8 mouse cellular contexts compared by ENCODE assay signal in the genomic region with DNA sequence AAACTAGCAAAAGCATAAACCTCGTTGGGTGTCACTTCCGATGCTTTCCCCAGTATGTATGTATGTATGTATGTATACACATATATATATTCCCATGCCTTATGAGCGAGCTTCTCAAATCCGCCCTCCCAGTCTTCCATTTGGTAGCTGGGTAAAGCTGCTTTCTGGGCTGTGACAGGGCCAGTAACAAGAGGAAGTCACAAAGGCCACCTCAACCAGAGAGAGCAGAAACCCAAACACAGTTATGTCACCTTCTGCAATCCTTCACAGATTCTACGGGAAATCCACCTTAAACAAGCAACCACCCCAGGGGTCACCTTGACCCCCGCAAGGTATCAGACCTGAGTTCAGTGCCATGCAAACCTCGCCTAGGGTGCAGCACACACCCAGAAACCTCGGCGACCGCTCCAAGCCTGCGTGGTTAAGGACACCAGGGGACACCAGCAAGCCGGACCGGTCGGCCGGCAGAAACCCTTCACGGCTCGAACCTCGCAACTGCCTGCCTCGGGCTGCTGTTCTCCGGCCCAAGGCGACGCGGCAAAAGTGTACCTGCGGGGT. TPM values are rescaled to one million over a fixed set of nuclear protein-coding genes. Genes with fewer than 3 reads are reported as not detected.
DNase-seq lines count a peak whose midpoint lies in the region; ATAC-seq lines count a peak whose summit lies in the region.

No protein-coding gene starts in this region.

- peak overlapping the region; percentile 88 to 96 for H3K4me3 ChIP-seq in heart, embryonic 14.5 days (ENCODE audit: control insufficient read depth in 1 of 2, insufficient read depth in 1 of 2, low read depth in 1 of 2, low read length in 2 of 2)
- H3K4me3 ChIP-seq in forebrain, embryonic 14.5 days (ENCODE audit: low read depth, low read length): peak overlapping the region; percentile 86
- peak overlapping the region; percentile 88 for H3K4me3 ChIP-seq in liver, embryonic 16.5 days (ENCODE audit: low read depth, low read length)

- 1% methylated on average over 24 of the region's 24 CpGs for whole genome bisulfite sequencing in heart, embryonic 14.5 days
- 2% methylated on average over 24 of the region's 24 CpGs for WGBS in forebrain, embryonic 14.5 days
- 0% methylated on average over 24 of the region's 24 CpGs for WGBS in liver, embryonic 16.5 days (ENCODE audit: insufficient replicate concordance)

- H3K9me3 ChIP-seq in heart, embryonic 14.5 days (ENCODE audit: control insufficient read depth, low read length): no peaks in the 10 kb centered on the region
- no peaks in the 10 kb centered on the region for H3K9me3 ChIP-seq in forebrain, embryonic 14.5 days (replicated peaks; ENCODE audit: control insufficient read depth, low read length)
- no peaks in the 10 kb centered on the region for H3K9me3 ChIP-seq in liver, embryonic 16.5 days (replicated peaks; ENCODE audit: control insufficient read depth, low read length)

- peak; percentile 48 for ATAC-seq in heart, embryonic 14.5 days (ENCODE audit: insufficient number of reproducible peaks, insufficient read depth, low FRiP score, low read depth)
- ATAC-seq in forebrain, embryonic 14.5 days: peak; percentile 49
- ATAC-seq in liver, embryonic 16.5 days (ENCODE audit: low read depth): peak; percentile 53

- H3K27me3 ChIP-seq in heart, embryonic 14.5 days (ENCODE audit: control insufficient read depth, insufficient read depth, low read length): no peaks in the 10 kb centered on the region
- no peaks in the 10 kb centered on the region for H3K27me3 ChIP-seq in forebrain, embryonic 14.5 days (replicated peaks; ENCODE audit: control insufficient read depth, insufficient read depth, low read length)
- H3K27me3 ChIP-seq in liver, embryonic 16.5 days (ENCODE audit: control insufficient read depth, insufficient read depth, low read depth, low read length): no peaks in the 10 kb centered on the region

- H3K4me2 ChIP-seq in heart, embryonic 14.5 days (ENCODE audit: low read length): peak overlapping the region; percentile 94
- peak overlapping the region; percentile 78 for H3K4me2 ChIP-seq in forebrain, embryonic 14.5 days (ENCODE audit: low read length)
- H3K4me2 ChIP-seq in liver, embryonic 16.5 days (ENCODE audit: low read depth, low read length): peak overlapping the region; percentile 69

- no peaks in the 10 kb centered on the region for H3K36me3 ChIP-seq in heart, embryonic 14.5 days (ENCODE audit: control insufficient read depth, insufficient read depth, low read length)
- no peaks in the 10 kb centered on the region for H3K36me3 ChIP-seq in forebrain, embryonic 14.5 days (ENCODE audit: control insufficient read depth, insufficient read depth, low read length)
- H3K36me3 ChIP-seq in liver, embryonic 16.5 days (ENCODE audit: control insufficient read depth, insufficient read depth): no peaks in the 10 kb centered on the region

- peaks cover 0 to 18% of the 10 kb centered on the region in 2 experiments; a peak in 2 of 4 replicates for H3K4me1 ChIP-seq in heart, embryonic 14.5 days (ENCODE audit: control insufficient read depth in 2 of 2, insufficient read depth in 2 of 2, low read length in 2 of 2)
- H3K4me1 ChIP-seq in forebrain, embryonic 14.5 days (ENCODE audit: control insufficient read depth, insufficient read depth, low read length): peaks cover 7% of the 10 kb centered on the region; the same call in 1 of the 2 replicates
- peaks cover 19% of the 10 kb centered on the region for H3K4me1 ChIP-seq in liver, embryonic 16.5 days (ENCODE audit: control insufficient read depth, low read depth, low read length)

- H3K9ac ChIP-seq in heart, embryonic 14.5 days (ENCODE audit: low read length): peak overlapping the region; percentile 98
- peak overlapping the region; percentile 88 for H3K9ac ChIP-seq in forebrain, embryonic 14.5 days (ENCODE audit: low read length)
- H3K9ac ChIP-seq in liver, embryonic 16.5 days (ENCODE audit: low read depth, low read length): peak overlapping the region; percentile 74

- no peak for DNase-seq in heart, adult 9 months (ENCODE audit: low spot score in 2 of 2)
- DNase-seq in ES-CJ7 (ENCODE audit: low read depth, low spot score): peak; percentile 21
- DNase-seq in forebrain, embryonic 14.5 days (ENCODE audit: low spot score): no peak
- DNase-seq in adrenal gland, postnatal 36 days: no peak
- DNase-seq in adrenal gland, adult 8-10 months: no peak
- no peak for DNase-seq in right cerebral cortex, postnatal 10 days (ENCODE audit: low spot score in 2 of 2)

- H3K27ac ChIP-seq in heart, embryonic 14.5 days (replicated peaks in 1 of 2; ENCODE audit: control insufficient read depth in 1 of 2, insufficient read depth in 1 of 2, low read depth in 2 of 2, low read length in 2 of 2): peak overlapping the region; percentile 58 to 86
- no peak overlapping the region for H3K27ac ChIP-seq in forebrain, embryonic 14.5 days (ENCODE audit: low read depth, low read length)
- H3K27ac ChIP-seq in liver, embryonic 16.5 days (ENCODE audit: low read length): peak overlapping the region; percentile 74

RNA-seq across cellular contexts. Expression of a gene that starts 3.4 kb away (rescaled TPM):
- polyA plus RNA-seq in heart, embryonic 14.5 days (2014; fragmentation: Nextera tagmentation; extraction: Ambion mirVana): 251 and 261 TPM in 2 replicates
- 213 and 231 TPM in 2 replicates for polyA plus RNA-seq in forebrain, embryonic 14.5 days (2014; fragmentation: Nextera tagmentation; extraction: Ambion mirVana)
- 61.0 and 63.5 TPM in 2 replicates for polyA plus RNA-seq in liver, embryonic 16.5 days (2015; fragmentation: Nextera tagmentation; extraction: Ambion mirVana)
- total RNA-seq in adrenal gland, postnatal 36 days (2021): 100 to 1,000 TPM; 164 to 181 TPM
- total RNA-seq in adrenal gland, adult 8-10 months (2022): 100 to 1,000 TPM; 167 to 202 (median 190) TPM
